Mouse (Mus musculus): Measurements from ENCODE around the gene Pim3.

GRCm38 (mm10) chr15:88895891-88896290 is 33.9 kb downstream of the Pim3 start:
- TF ChIP-seq CTCF (IDR thresholded peaks at IDR 0.05; ENCODE audit: extremely low read depth, insufficient read length, insufficient replicate concordance, low read depth, low read length) (no peak), POLR2A (IDR thresholded peaks at IDR 0.05; ENCODE audit: low read depth, low read length) (no peak)
